Mouse (Mus musculus) C2C12 (cell line): ENCODE data around the gene Axin1. TPM values are rescaled to one million over a fixed set of nuclear protein-coding genes. Genes with fewer than 3 reads are reported as not detected.

ENCODE experiments used
- H3K27me3 ChIP-seq: one replicate; pipeline ENCODE4 v1.6.1; 2011; ENCODE audit not compliant: control insufficient read depth, insufficient read depth, insufficient read length
- H3K36me3 ChIP-seq: one replicate; pipeline ENCODE4 v1.6.1; 2011; ENCODE audit not compliant: control insufficient read depth, insufficient read depth
- H3K4me3 ChIP-seq: one replicate; pipeline ENCODE4 v1.5.1; 2011; ENCODE audit warnings: mild to moderate bottlenecking, control low read depth; ENCODE audit not compliant: poor library complexity, insufficient read depth, severe bottlenecking
- H3K79me2 ChIP-seq: one replicate; pipeline ENCODE4 v1.6.1; 2011; ENCODE audit not compliant: control insufficient read depth, insufficient read depth
- H3K79me3 ChIP-seq: one replicate; pipeline ENCODE4 v1.6.1; 2011; ENCODE audit warnings: low read depth, control low read depth
- H3ac ChIP-seq: one replicate; pipeline ENCODE3; 2011; ENCODE audit warnings: low read depth; ENCODE audit not compliant: control insufficient read depth, insufficient read length
- CEBPB ChIP-seq: IDR thresholded peaks from one replicate; pipeline ENCODE4 v1.6.1; 2011; ENCODE audit warnings: low read depth, mild to moderate bottlenecking, control low read depth, moderate library complexity
- CTCF ChIP-seq: IDR thresholded peaks from one replicate; pipeline ENCODE4 v1.5.1; 2011; ENCODE audit not compliant: control insufficient read depth, insufficient read depth, insufficient read length
- FOSL1 ChIP-seq: IDR thresholded peaks from one replicate; pipeline ENCODE4 v1.8.0; 2011; ENCODE audit warnings: mild to moderate bottlenecking, low read length; ENCODE audit not compliant: poor library complexity, insufficient read depth, severe bottlenecking
- MAX ChIP-seq: IDR thresholded peaks from one replicate; pipeline ENCODE4 v1.6.1; 2011; ENCODE audit warnings: mild to moderate bottlenecking, control low read depth
- MYOD1 ChIP-seq: IDR thresholded peaks from one replicate; pipeline ENCODE4 v1.6.1; 2011; ENCODE audit warnings: low read depth; ENCODE audit not compliant: control insufficient read depth, insufficient read length
- MYOG ChIP-seq: IDR thresholded peaks from one replicate; pipeline ENCODE4 v1.6.1; 2011; ENCODE audit not compliant: control insufficient read depth, insufficient read length; ENCODE audit errors: extremely low read depth
- USF1 ChIP-seq: IDR thresholded peaks from one replicate; pipeline ENCODE4 v1.6.1; 2011; ENCODE audit warnings: low read depth, mild to moderate bottlenecking, control low read depth, moderate library complexity
- polyA plus RNA-seq: library from polyadenylated mRNA; unstranded; fragments of >200 nt; fragmentation: generic; extraction: Trizol; gene quantifications from one replicate; pipeline ENCODE4 v1.2.1, GENCODE M21; 2012; ENCODE audit warnings: missing spikeins

Axin1 gene
- polyA plus RNA-seq, 1 experiment: 32.1 TPM

DNA sequence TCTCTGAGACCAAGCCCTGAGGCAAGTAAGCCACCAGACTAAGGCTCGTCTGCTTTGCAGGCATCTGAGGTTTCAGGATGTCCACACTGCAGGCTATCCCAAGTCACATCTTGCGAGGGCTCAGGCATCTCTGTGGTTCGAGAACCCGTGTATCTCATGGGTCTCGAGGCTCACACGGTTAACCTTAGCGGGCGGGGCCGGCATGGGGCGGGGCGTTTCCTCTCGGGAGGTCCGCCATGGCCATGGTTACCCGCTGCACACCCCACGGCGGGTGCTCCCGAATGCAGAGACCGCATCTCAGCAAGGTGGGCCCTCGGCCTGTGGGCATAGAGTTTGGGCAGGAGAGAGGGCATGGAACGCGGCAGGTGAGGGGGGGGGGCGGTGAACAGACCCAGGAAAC, 64.2 kb downstream of the Axin1 start, which contains the start of gene Rgs11:
Gene Rgs11 (plus strand): TSS at position 215 of the 400 bp plus-strand sequence.
- no peaks in the 10 kb centered on the region for H3K27me3 ChIP-seq
- TF ChIP-seq USF1 (no peak), MAX (no peak), CEBPB (no peak), MYOD1 (no peak), CTCF (no peak)
- H3K36me3 ChIP-seq: no peaks in the 10 kb centered on the region
- H3K79me2 ChIP-seq: no peaks in the 10 kb centered on the region
- peak within 1 kb of the TSS; percentile 54 for H3ac ChIP-seq
- H3K4me3 ChIP-seq: peak within 1 kb of the TSS; percentile 18
- no peaks in the 10 kb centered on the region for H3K79me3 ChIP-seq

- Histone ChIP-seq H3K79me2 (no peaks in the 10 kb centered on the region), H3K27me3 (no peaks in the 10 kb centered on the region), H3K79me3 (no peaks in the 10 kb centered on the region), H3K4me3 (peak overlapping the region; percentile 18), H3ac (peak overlapping the region; percentile 54), H3K36me3 (no peaks in the 10 kb centered on the region)
- TF ChIP-seq MAX: no peak
- TF ChIP-seq MYOD1: no peak
- no peak for TF ChIP-seq FOSL1
- no peak for TF ChIP-seq USF1
- TF ChIP-seq MYOG: no peak
- TF ChIP-seq CEBPB: no peak
- no peak for TF ChIP-seq CTCF
Measured at GRCm38 (mm10) chr17:26203321-26203811, 64.9 kb downstream of the Axin1 start.

GRCm38 (mm10) chr17:26204766-26205165, 66.3 kb downstream of the Axin1 start:
- no peaks in the 10 kb centered on the region for H3K79me3 ChIP-seq
- TF ChIP-seq CEBPB (no peak), MYOD1 (no peak), MAX (no peak), CTCF (no peak), FOSL1 (no peak), MYOG (no peak), USF1 (no peak)
- H3K27me3 ChIP-seq: no peaks in the 10 kb centered on the region
- no peak overlapping the region for H3ac ChIP-seq
- no peaks in the 10 kb centered on the region for H3K36me3 ChIP-seq
- H3K79me2 ChIP-seq: no peaks in the 10 kb centered on the region
- no peak overlapping the region for H3K4me3 ChIP-seq

GRCm38 (mm10) chr17:26206392-26206791, 67.9 kb downstream of the Axin1 start:
- Histone ChIP-seq H3K27me3 (no peaks in the 10 kb centered on the region), H3ac (no peak overlapping the region), H3K4me3 (no peak overlapping the region), H3K36me3 (no peaks in the 10 kb centered on the region), H3K79me3 (no peaks in the 10 kb centered on the region), H3K79me2 (no peaks in the 10 kb centered on the region)
- TF ChIP-seq MAX (no peak), MYOD1 (peak; percentile 54)

DNA sequence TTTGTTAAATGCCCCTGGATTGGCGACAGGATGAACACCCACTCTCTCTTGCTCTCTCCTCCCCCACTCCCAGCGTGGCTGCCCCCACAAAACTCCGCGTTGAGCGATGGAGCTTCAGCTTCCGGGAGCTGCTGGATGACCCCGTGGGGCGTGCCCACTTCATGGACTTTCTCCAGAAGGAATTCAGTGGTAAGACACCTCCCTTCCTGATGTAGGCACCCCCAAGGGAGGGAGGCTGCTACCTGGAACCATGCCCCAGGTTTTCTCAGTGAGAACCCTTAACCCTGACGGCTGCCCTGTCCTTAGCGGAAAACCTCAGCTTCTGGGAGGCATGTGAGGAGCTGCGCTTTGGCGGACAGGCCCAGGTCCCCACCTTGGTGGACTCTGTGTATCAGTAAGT, 69.2 kb downstream of the Axin1 start, which contains the start of gene Arhgdig:
Gene Arhgdig (minus strand): TSS at position 101 of the 400 bp plus-strand sequence.
- Histone ChIP-seq H3K27me3 (no peaks in the 10 kb centered on the region), H3ac (no peak within 1 kb of the TSS), H3K4me3 (no peak within 1 kb of the TSS), H3K79me3 (no peaks in the 10 kb centered on the region), H3K79me2 (no peaks in the 10 kb centered on the region), H3K36me3 (no peaks in the 10 kb centered on the region)
- TF ChIP-seq MAX: no peak
- no peak for TF ChIP-seq USF1
- TF ChIP-seq MYOD1: no peak
- TF ChIP-seq FOSL1: no peak
- TF ChIP-seq CEBPB: no peak
- TF ChIP-seq MYOG: no peak
- TF ChIP-seq CTCF: no peak

GRCm38 (mm10) chr17:26212241-26212640, 73.8 kb downstream of the Axin1 start:
- Histone ChIP-seq H3K79me3 (no peaks in the 10 kb centered on the region), H3K79me2 (no peaks in the 10 kb centered on the region), H3K4me3 (no peak overlapping the region), H3K36me3 (no peaks in the 10 kb centered on the region), H3ac (no peak overlapping the region), H3K27me3 (no peaks in the 10 kb centered on the region)
- no peak for TF ChIP-seq CTCF
- TF ChIP-seq MAX: no peak
- TF ChIP-seq USF1: no peak
- TF ChIP-seq FOSL1: no peak
- TF ChIP-seq CEBPB: no peak
- no peak for TF ChIP-seq MYOD1
- TF ChIP-seq MYOG: no peak
